Mouse (Mus musculus) cerebellum, adult (tissue): ENCODE results near the gene BC017158.
A peak's percentile ranks its signal among the peaks of the same experiment; 100 is the strongest.

ENCODE experiments used
- ATAC-seq: cut with Nextera tagmentation; 2 replicates; pipeline ENCODE4 v1.9.2; 2017; ENCODE audit warnings: mild to moderate bottlenecking, moderate library complexity, mixed read lengths; ENCODE audit not compliant: insufficient number of reproducible peaks, low FRiP score, low TSS enrichment

Gene BC017158

GRCm38 (mm10) chr7:128267391-128267790 is 30.6 kb downstream of the BC017158 start:
- no peak for ATAC-seq

- no peak for ATAC-seq
These were observed 31.9 kb downstream of the BC017158 start for GRCm38 (mm10) chr7:128266056-128266455.

GRCm38 (mm10) chr7:128265411-128265810 is 32.6 kb downstream of the BC017158 start, which contains the start of gene Slc5a2:
Gene Slc5a2, plus strand, starts transcription at chr7:128265657.
- no peak for ATAC-seq

- ATAC-seq, result no peak
These were observed 41.1 kb downstream of the BC017158 start for GRCm38 (mm10) chr7:128256783-128257334.

- no peak for ATAC-seq
These were observed 42.2 kb downstream of the BC017158 start for GRCm38 (mm10) chr7:128255757-128256156.

- no peak for ATAC-seq
These were observed 43.0 kb downstream of the BC017158 start for GRCm38 (mm10) chr7:128254978-128255377.

- no peak for ATAC-seq
These were observed 45.4 kb downstream of the BC017158 start for GRCm38 (mm10) chr7:128252609-128253008.

- no peak for ATAC-seq
These were observed 46.0 kb downstream of the BC017158 start for GRCm38 (mm10) chr7:128251946-128252345.

GRCm38 (mm10) chr7:128249998-128250397 is 48.0 kb downstream of the BC017158 start:
- ATAC-seq, result no peak

GRCm38 (mm10) chr7:128248081-128249042 is 49.6 kb downstream of the BC017158 start:
- no peak for ATAC-seq

GRCm38 (mm10) chr7:128247443-128247842 is 50.5 kb downstream of the BC017158 start:
- ATAC-seq, result peak; percentile 59; the same call in 1 of the 2 replicates

- ATAC-seq, result peak; percentile 38; the same call in 1 of the 2 replicates
These were observed 51.2 kb downstream of the BC017158 start, which contains the start of gene Tgfb1i1 for GRCm38 (mm10) chr7:128246496-128247391. Gene Tgfb1i1, plus strand, starts transcription at chr7:128246812.

GRCm38 (mm10) chr7:128245547-128245946 is 52.4 kb downstream of the BC017158 start:
- no peak for ATAC-seq

GRCm38 (mm10) chr7:128244410-128245025 is 53.5 kb downstream of the BC017158 start:
- ATAC-seq, result no peak

GRCm38 (mm10) chr7:128243921-128244320 is 54.0 kb downstream of the BC017158 start:
- ATAC-seq, result no peak

GRCm38 (mm10) chr7:128242331-128242730 is 55.6 kb downstream of the BC017158 start:
- no peak for ATAC-seq

GRCm38 (mm10) chr7:128240131-128240784 is 57.7 kb downstream of the BC017158 start:
- ATAC-seq, result no peak

GRCm38 (mm10) chr7:128238991-128239390 is 59.0 kb downstream of the BC017158 start:
- ATAC-seq, result no peak
